Mouse (Mus musculus) small intestine, adult 2 months (tissue): ENCODE data around the gene Zmiz1.

Experiments
- CTCF ChIP-seq: fragments of 200-500 bp; IDR thresholded peaks from 2 replicates; pipeline ENCODE4 v1.5.1; 2012; ENCODE audit warnings: low read depth, mild to moderate bottlenecking, control low read depth, inconsistent platforms, low read length, moderate library complexity, mixed read lengths; ENCODE audit not compliant: insufficient replicate concordance, insufficient read length; ENCODE audit errors: extremely low read depth
- POLR2A ChIP-seq: fragments of 200-500 bp; IDR thresholded peaks from 2 replicates; pipeline ENCODE4 v1.6.1; 2012; ENCODE audit warnings: low read depth, mild to moderate bottlenecking, control low read depth, inconsistent platforms, low read length, moderate library complexity

- TF ChIP-seq POLR2A (no peak), CTCF (no peak)
Observed at GRCm38 (mm10) chr14:25412811-25413210, 46.2 kb upstream of the Zmiz1 start.
